Mouse (Mus musculus) liver, postnatal 0 days (tissue): ENCODE results near the gene Snrpb.

Source experiments
- CTCF ChIP-seq: sonication (generic); IDR thresholded peaks from 2 replicates; pipeline ENCODE4 v1.5.1; 2016; ENCODE audit warnings: antibody characterized with exemption, low read depth
- EP300 ChIP-seq: IDR thresholded peaks from 2 replicates; pipeline ENCODE4 v1.6.1; 2016; ENCODE audit warnings: antibody characterized with exemption, low read depth, mild to moderate bottlenecking

- TF ChIP-seq CTCF = no peak
- no peak for TF ChIP-seq EP300
These were observed 860 bp downstream of the Snrpb start for GRCm38 (mm10) chr2:130178381-130178705.
